Mouse (Mus musculus) frontal cortex, postnatal 36 days (tissue): Measurements from ENCODE around the gene D130043K22Rik.

Source experiments
- DNase-seq, 2 experiments: peaks; one replicate each; pipeline ENCODE4 v3.0.0; 2022; ENCODE audit warnings: low spot score in 2 of 2

D130043K22Rik gene

GRCm38 (mm10) chr13:24844983-24845955 lies at the start of gene D130043K22Rik:
Gene D130043K22Rik (plus strand): TSS chr13:24845135.
- DNase-seq: peak; percentile 76 to 80

- DNase-seq: no peak
Observed at GRCm38 (mm10) chr13:24798686-24799085, 46.2 kb upstream of the D130043K22Rik start.

- no peak for DNase-seq
Observed at GRCm38 (mm10) chr13:24799378-24799777, 45.6 kb upstream of the D130043K22Rik start.

- DNase-seq: peak; percentile 54
Observed at GRCm38 (mm10) chr13:24799925-24800673, 44.8 kb upstream of the D130043K22Rik start.

- peak; percentile 94 to 95 for DNase-seq
Observed at GRCm38 (mm10) chr13:24800674-24801307, 44.1 kb upstream of the D130043K22Rik start.

- DNase-seq: peak in 1 of 2 experiments; percentile 28
Observed at GRCm38 (mm10) chr13:24801308-24801921, 43.5 kb upstream of the D130043K22Rik start, which contains the start of gene BC005537. Gene BC005537 (plus strand): TSS chr13:24801657.

- no peak for DNase-seq
Observed at GRCm38 (mm10) chr13:24802131-24802691, 42.7 kb upstream of the D130043K22Rik start.

- DNase-seq: no peak
Observed at GRCm38 (mm10) chr13:24803196-24803595, 41.7 kb upstream of the D130043K22Rik start.

GRCm38 (mm10) chr13:24806079-24806478 lies 38.9 kb upstream of the D130043K22Rik start:
- DNase-seq: no peak

- DNase-seq: no peak
Observed at GRCm38 (mm10) chr13:24812521-24812920, 32.4 kb upstream of the D130043K22Rik start.

GRCm38 (mm10) chr13:24814616-24815015 lies 30.3 kb upstream of the D130043K22Rik start:
- DNase-seq: no peak

GRCm38 (mm10) chr13:24816125-24817092 lies 28.5 kb upstream of the D130043K22Rik start:
- no peak for DNase-seq

- no peak for DNase-seq
Observed at GRCm38 (mm10) chr13:24819931-24820330, 25.0 kb upstream of the D130043K22Rik start.

GRCm38 (mm10) chr13:24822663-24823343 lies 22.1 kb upstream of the D130043K22Rik start:
- DNase-seq: no peak

- DNase-seq: no peak
Observed at GRCm38 (mm10) chr13:24824647-24825046, 20.3 kb upstream of the D130043K22Rik start.

GRCm38 (mm10) chr13:24825587-24825986 lies 19.3 kb upstream of the D130043K22Rik start:
- DNase-seq: no peak

- no peak for DNase-seq
Observed at GRCm38 (mm10) chr13:24826116-24826515, 18.8 kb upstream of the D130043K22Rik start.

GRCm38 (mm10) chr13:24830756-24831352 lies 14.1 kb upstream of the D130043K22Rik start:
- DNase-seq: no peak
